Comparison of ENCODE assay signal across 8 mouse cellular contexts in the genomic region with DNA sequence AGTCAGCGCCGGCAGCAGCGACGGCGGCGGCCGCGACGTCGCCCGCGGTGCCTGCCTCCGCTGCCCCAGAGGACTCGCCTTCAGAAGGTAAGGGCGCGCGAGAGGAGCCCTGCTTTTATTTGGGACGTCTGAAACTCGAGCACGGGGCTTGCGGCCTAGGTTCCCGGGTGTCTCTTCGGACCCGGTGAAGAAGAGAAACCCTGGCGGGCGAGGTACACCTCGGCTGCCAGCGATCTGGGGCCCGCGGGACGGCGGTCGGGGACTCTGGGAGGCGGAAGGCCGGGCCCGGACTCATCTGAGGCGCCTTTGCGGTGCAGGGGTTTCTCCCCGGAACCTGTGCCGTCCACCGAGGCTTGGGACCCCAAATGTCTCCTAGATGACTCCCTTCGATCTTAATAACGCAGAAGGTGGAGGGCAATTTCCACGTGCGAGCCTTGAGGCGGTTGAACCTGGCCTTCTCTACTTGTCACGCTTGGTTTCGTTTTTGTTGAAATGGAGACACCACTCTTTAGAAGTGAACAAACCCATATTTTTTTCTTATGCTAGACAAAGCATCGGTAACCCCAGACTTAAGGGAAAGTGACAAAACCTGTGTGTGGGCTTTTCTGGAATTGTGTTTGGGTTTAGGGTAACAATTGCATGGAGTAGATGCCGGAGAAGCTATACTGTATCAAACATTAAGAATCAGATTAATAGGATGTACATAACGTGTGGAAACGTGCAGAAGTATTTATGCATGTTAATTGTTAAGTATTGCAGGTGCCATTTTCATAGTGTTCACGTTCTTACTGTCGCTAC. TPM values are rescaled to one million over a fixed set of nuclear protein-coding genes. Genes with fewer than 3 reads are reported as not detected.
DNase-seq lines count a peak whose midpoint lies in the region; ATAC-seq lines count a peak whose summit lies in the region.

No protein-coding gene starts in this region.

- no peak; the same call in none of the 2 replicates for ATAC-seq in forebrain, embryonic 13.5 days
- peak; percentile 61 for ATAC-seq in midbrain, embryonic 16.5 days

- WGBS in forebrain, embryonic 13.5 days, result under 1% methylated on average over 54 of the region's 54 CpGs
- WGBS in limb, embryonic 10.5 days, result 1% methylated on average over 54 of the region's 54 CpGs
- under 1% methylated on average over 54 of the region's 54 CpGs for WGBS in midbrain, embryonic 16.5 days

- H3K4me2 ChIP-seq in forebrain, embryonic 13.5 days, result peak overlapping the region; percentile 91
- H3K4me2 ChIP-seq in midbrain, embryonic 16.5 days (ENCODE audit: low read length), result peak overlapping the region; percentile 85

- H3K9me3 ChIP-seq in forebrain, embryonic 13.5 days (replicated peaks), result no peaks in the 10 kb centered on the region
- no peaks in the 10 kb centered on the region for H3K9me3 ChIP-seq in limb, embryonic 10.5 days (replicated peaks)
- H3K9me3 ChIP-seq in midbrain, embryonic 16.5 days (replicated peaks; ENCODE audit: control insufficient read depth, low read length, poor library complexity, severe bottlenecking), result no peaks in the 10 kb centered on the region

- peak overlapping the region; percentile 98 for H3K27ac ChIP-seq in forebrain, embryonic 13.5 days
- peak overlapping the region; percentile 92 for H3K27ac ChIP-seq in limb, embryonic 10.5 days
- H3K27ac ChIP-seq in midbrain, embryonic 16.5 days (ENCODE audit: low read length), result peak overlapping the region; percentile 99

- peak overlapping the region; percentile 94 for H3K4me3 ChIP-seq in forebrain, embryonic 13.5 days
- peak overlapping the region; percentile 81 for H3K4me3 ChIP-seq in limb, embryonic 10.5 days
- peak overlapping the region; percentile 90 for H3K4me3 ChIP-seq in midbrain, embryonic 16.5 days (ENCODE audit: low read depth, low read length)

- H3K36me3 ChIP-seq in forebrain, embryonic 13.5 days (ENCODE audit: poor library complexity, severe bottlenecking), result peaks cover 27% of the 10 kb centered on the region
- H3K36me3 ChIP-seq in limb, embryonic 10.5 days, result peaks cover 38% of the 10 kb centered on the region
- peaks cover 5% of the 10 kb centered on the region; the same call in 1 of the 2 replicates for H3K36me3 ChIP-seq in midbrain, embryonic 16.5 days (ENCODE audit: control insufficient read depth, insufficient read depth, low read length)

- H3K27me3 ChIP-seq in forebrain, embryonic 13.5 days, result no peaks in the 10 kb centered on the region
- no peaks in the 10 kb centered on the region for H3K27me3 ChIP-seq in limb, embryonic 10.5 days (ENCODE audit: low read depth, poor library complexity, severe bottlenecking)
- H3K27me3 ChIP-seq in midbrain, embryonic 16.5 days (ENCODE audit: control insufficient read depth, insufficient read depth, low read depth, low read length), result no peaks in the 10 kb centered on the region

- DNase-seq in heart, adult 8-10 months (ENCODE audit: low spot score), result peak; percentile 27
- no peak for DNase-seq in heart, postnatal 10 days
- DNase-seq in urinary bladder, postnatal 25 days (ENCODE audit: low spot score), result peak; percentile 44
- DNase-seq in urinary bladder, postnatal 14 days (ENCODE audit: low spot score), result no peak
- no peak for DNase-seq in limb, embryonic 10.5 days (ENCODE audit: low spot score)
- no peak for DNase-seq in natural killer cell, adult 2 months (ENCODE audit: low spot score in 2 of 2)

- intact Hi-C loops in heart, postnatal 10 days (cut with DNase I), result no loop called here

- peak overlapping the region; percentile 99 for H3K9ac ChIP-seq in forebrain, embryonic 13.5 days
- peak overlapping the region; percentile 99 for H3K9ac ChIP-seq in midbrain, embryonic 16.5 days (ENCODE audit: low read depth, low read length)

- peaks cover 36% of the 10 kb centered on the region for H3K4me1 ChIP-seq in forebrain, embryonic 13.5 days
- H3K4me1 ChIP-seq in limb, embryonic 10.5 days, result peaks cover 14% of the 10 kb centered on the region
- H3K4me1 ChIP-seq in midbrain, embryonic 16.5 days (ENCODE audit: control insufficient read depth, insufficient read depth, low read length), result peaks cover 27% of the 10 kb centered on the region

RNA-seq across cellular contexts. Expression of gene Fnbp4, which starts 0.8 kb away (rescaled TPM):
- total RNA-seq in heart, adult 8-10 months (2022), result 10 to 100 TPM; 11.1 to 18.2 (median 14.5) TPM
- total RNA-seq in heart, postnatal 10 days (2021), result 10 to 100 TPM; 30.1 to 31.4 TPM
- polyA plus RNA-seq in forebrain, embryonic 13.5 days (2015; fragmentation: Nextera tagmentation; extraction: Ambion mirVana), result 113 and 118 TPM in 2 replicates
- 106 and 125 TPM in 2 replicates for polyA plus RNA-seq in limb, embryonic 10.5 days (2016; fragmentation: Nextera tagmentation; extraction: Ambion mirVana)
- polyA plus RNA-seq in midbrain, embryonic 16.5 days (2015; fragmentation: Nextera tagmentation; extraction: Ambion mirVana), result 102 and 117 TPM in 2 replicates

RNA-seq across cellular contexts. Expression of gene Agbl2, which starts 36.6 kb away (rescaled TPM):
- total RNA-seq in heart, adult 8-10 months (2022), result 1 to 10 TPM; 1.0 to 2.4 (median 1.6) TPM
- 1 to 10 TPM; 1.2 to 1.6 TPM for total RNA-seq in heart, postnatal 10 days (2021)
- 0.21 and 1.1 TPM in 2 replicates for polyA plus RNA-seq in forebrain, embryonic 13.5 days (2015; fragmentation: Nextera tagmentation; extraction: Ambion mirVana)
- polyA plus RNA-seq in limb, embryonic 10.5 days (2016; fragmentation: Nextera tagmentation; extraction: Ambion mirVana), result 0.33 and 0.36 TPM in 2 replicates
- polyA plus RNA-seq in midbrain, embryonic 16.5 days (2015; fragmentation: Nextera tagmentation; extraction: Ambion mirVana), result 0.51 and 0.56 TPM in 2 replicates

Comparison
In these comparisons a context has a peak if more than half of its experiments do, and no peak if none do; other contexts are left out.
1. DNase-seq: peak in heart, adult 8-10 months (single experiment) and urinary bladder, postnatal 25 days (single experiment); none in heart, postnatal 10 days (0 of 2), urinary bladder, postnatal 14 days (single experiment), limb, embryonic 10.5 days (single experiment) and natural killer cell, adult 2 months (0 of 2).
2. Peak in every context shown above with its lines, with median percentiles within 50 percentile points of each other: H3K27ac ChIP-seq and H3K4me3 ChIP-seq.